Mouse (Mus musculus) hindbrain, embryonic 15.5 days (tissue): Measurements from ENCODE around the gene Aatk. TPM values are rescaled to one million over a fixed set of nuclear protein-coding genes. Genes with fewer than 3 reads are reported as not detected.
A peak's percentile ranks its signal among the peaks of the same experiment; 100 is the strongest.

ENCODE experiments used
- ATAC-seq: fragments of 200-750 bp; cut with Nextera tagmentation; 2 replicates; pipeline ENCODE4 v1.8.0; 2017; ENCODE audit warnings: low read depth, moderate number of reproducible peaks, moderate TSS enrichment; ENCODE audit not compliant: low FRiP score
- H3K27ac ChIP-seq: fragments of 300-500 bp; sonication (generic); replicated peaks from 2 replicates; pipeline ENCODE4 v1.5.1; 2015; ENCODE audit warnings: mild to moderate bottlenecking, inconsistent platforms
- H3K27me3 ChIP-seq: fragments of 300-500 bp; sonication (generic); 2 replicates; pipeline ENCODE4 v1.6.1; 2015; ENCODE audit warnings: control low read depth, inconsistent platforms
- H3K36me3 ChIP-seq: fragments of 300-500 bp; sonication (generic); 2 replicates; pipeline ENCODE4 v1.6.1; 2015; ENCODE audit warnings: control low read depth, inconsistent platforms
- H3K4me1 ChIP-seq: fragments of 300-500 bp; sonication (generic); replicated peaks from 2 replicates; pipeline ENCODE4 v1.6.1; 2015; ENCODE audit warnings: control low read depth, inconsistent platforms
- H3K4me2 ChIP-seq: fragments of 300-500 bp; sonication (generic); 2 replicates; pipeline ENCODE4 v1.6.1; 2015; ENCODE audit warnings: moderate library complexity, mild to moderate bottlenecking, inconsistent platforms
- H3K4me3 ChIP-seq: fragments of 300-500 bp; sonication (generic); 2 replicates; pipeline ENCODE4 v1.5.1; 2015; ENCODE audit warnings: mild to moderate bottlenecking, inconsistent platforms
- H3K9ac ChIP-seq: fragments of 300-500 bp; sonication (generic); 2 replicates; pipeline ENCODE4 v1.6.1; 2015; ENCODE audit warnings: inconsistent platforms
- H3K9me3 ChIP-seq: fragments of 300-500 bp; sonication (generic); 2 replicates; pipeline ENCODE4 v1.6.1; 2016; ENCODE audit warnings: control low read depth, inconsistent platforms
- WGBS: fragments of 180-500 bp; shearing (Covaris S2); methylation state at CpG from one replicate; pipeline ENCODE4 v1.1.7; 2015; 5-methylcytosine and 5-hydroxymethylcytosine counted together
- polyA plus RNA-seq: library from polyadenylated mRNA; unstranded; fragments of >200 nt; fragmentation: Nextera tagmentation; extraction: Ambion mirVana; gene quantifications from 2 replicates; pipeline ENCODE4 v1.2.1, GENCODE M21; 2015

Gene Aatk
- 45.7 and 47.5 TPM in 2 replicates for polyA plus RNA-seq

GRCm38 (mm10) chr11:120046553-120047191 lies at the start of gene Aatk:
Gene Aatk, minus strand, starts transcription at chr11:120047167.
- peak within 1 kb of the TSS; percentile 69 for H3K4me2 ChIP-seq
- peaks cover 66% of the 10 kb centered on the region for H3K4me1 ChIP-seq
- no peaks in the 10 kb centered on the region for H3K27me3 ChIP-seq
- peak within 1 kb of the TSS; percentile 88 for H3K9ac ChIP-seq
- peak within 1 kb of the TSS; percentile 76 for H3K4me3 ChIP-seq
- ATAC-seq = peak; percentile 14; the same call in 1 of the 2 replicates
- H3K36me3 ChIP-seq = no peaks in the 10 kb centered on the region
- H3K9me3 ChIP-seq = no peaks in the 10 kb centered on the region
- peak within 1 kb of the TSS; percentile 93 for H3K27ac ChIP-seq
- 1% methylated on average over 51 of the region's 63 CpGs for WGBS

- Histone ChIP-seq H3K27ac (no peak overlapping the region), H3K9me3 (no peaks in the 10 kb centered on the region), H3K27me3 (no peaks in the 10 kb centered on the region), H3K4me1 (peaks cover 7% of the 10 kb centered on the region), H3K9ac (no peak overlapping the region), H3K4me3 (no peak overlapping the region), H3K4me2 (no peak overlapping the region), H3K36me3 (peaks cover 33% of the 10 kb centered on the region)
- ATAC-seq = no peak
- WGBS = 79% methylated on average over 23 of the region's 23 CpGs
These were observed 46.0 kb upstream of the Aatk start for GRCm38 (mm10) chr11:120092817-120093591.

- WGBS = 93% methylated on average over 4 of the region's 4 CpGs
- peaks cover 33% of the 10 kb centered on the region for H3K36me3 ChIP-seq
- no peaks in the 10 kb centered on the region for H3K27me3 ChIP-seq
- H3K27ac ChIP-seq = no peak overlapping the region
- H3K9me3 ChIP-seq = no peaks in the 10 kb centered on the region
- H3K4me2 ChIP-seq = no peak overlapping the region
- no peak overlapping the region for H3K4me3 ChIP-seq
- H3K4me1 ChIP-seq = peaks cover 10% of the 10 kb centered on the region
- ATAC-seq = no peak
- H3K9ac ChIP-seq = no peak overlapping the region
These were observed 43.7 kb upstream of the Aatk start for GRCm38 (mm10) chr11:120090661-120091060.

GRCm38 (mm10) chr11:120086702-120087152 lies 39.8 kb upstream of the Aatk start, which contains the start of gene Cep131:
Gene Cep131, minus strand, starts transcription at chr11:120086827.
- Histone ChIP-seq H3K27me3 (no peaks in the 10 kb centered on the region), H3K36me3 (peaks cover 18% of the 10 kb centered on the region), H3K9me3 (no peaks in the 10 kb centered on the region), H3K27ac (peak within 1 kb of the TSS; percentile 89), H3K4me2 (peak within 1 kb of the TSS; percentile 73), H3K4me3 (peak within 1 kb of the TSS; percentile 89), H3K9ac (peak within 1 kb of the TSS; percentile 98), H3K4me1 (peaks cover 18% of the 10 kb centered on the region)
- WGBS = under 1% methylated on average over 41 of the region's 42 CpGs
- ATAC-seq = peak; percentile 99

GRCm38 (mm10) chr11:120085891-120086627 lies 39.1 kb upstream of the Aatk start:
- peaks cover 18% of the 10 kb centered on the region for H3K4me1 ChIP-seq
- H3K27me3 ChIP-seq = no peaks in the 10 kb centered on the region
- peak overlapping the region; percentile 98 for H3K9ac ChIP-seq
- peaks cover 12% of the 10 kb centered on the region for H3K36me3 ChIP-seq
- peak overlapping the region; percentile 73 for H3K4me2 ChIP-seq
- H3K9me3 ChIP-seq = no peaks in the 10 kb centered on the region
- H3K4me3 ChIP-seq = peak overlapping the region; percentile 89
- H3K27ac ChIP-seq = peak overlapping the region; percentile 89
- under 1% methylated on average over 23 of the region's 25 CpGs for whole genome bisulfite sequencing
- no peak; the same call in 1 of the 2 replicates for ATAC-seq

GRCm38 (mm10) chr11:120080282-120080681 lies 33.3 kb upstream of the Aatk start:
- Histone ChIP-seq H3K4me2 (no peak overlapping the region), H3K27me3 (no peaks in the 10 kb centered on the region), H3K27ac (no peak overlapping the region), H3K9ac (no peak overlapping the region), H3K4me3 (no peak overlapping the region), H3K36me3 (peaks cover 18% of the 10 kb centered on the region), H3K4me1 (peaks cover 5% of the 10 kb centered on the region), H3K9me3 (no peaks in the 10 kb centered on the region)
- no peak for ATAC-seq
- 95% methylated on average over 6 of the region's 6 CpGs for WGBS

GRCm38 (mm10) chr11:120076191-120076590 lies 29.2 kb upstream of the Aatk start:
- Histone ChIP-seq H3K4me2 (no peak overlapping the region), H3K27ac (no peak overlapping the region), H3K27me3 (no peaks in the 10 kb centered on the region), H3K36me3 (peaks cover 27% of the 10 kb centered on the region), H3K4me1 (no peaks in the 10 kb centered on the region), H3K9me3 (no peaks in the 10 kb centered on the region), H3K9ac (no peak overlapping the region), H3K4me3 (no peak overlapping the region)
- no peak for ATAC-seq
- 87% methylated on average over 3 of the region's 3 CpGs for WGBS

- H3K4me1 ChIP-seq = peaks cover 4% of the 10 kb centered on the region
- H3K9me3 ChIP-seq = no peaks in the 10 kb centered on the region
- no peak for ATAC-seq
- H3K9ac ChIP-seq = no peak overlapping the region
- WGBS = 93% methylated on average over 9 of the region's 9 CpGs
- H3K27ac ChIP-seq = no peak overlapping the region
- H3K4me2 ChIP-seq = no peak overlapping the region
- no peak overlapping the region for H3K4me3 ChIP-seq
- H3K27me3 ChIP-seq = no peaks in the 10 kb centered on the region
- peaks cover 35% of the 10 kb centered on the region for H3K36me3 ChIP-seq
These were observed 26.1 kb upstream of the Aatk start for GRCm38 (mm10) chr11:120072986-120073647.

GRCm38 (mm10) chr11:120071731-120072320 lies 24.9 kb upstream of the Aatk start:
- no peaks in the 10 kb centered on the region for H3K27me3 ChIP-seq
- peaks cover 39% of the 10 kb centered on the region for H3K36me3 ChIP-seq
- H3K27ac ChIP-seq = no peak overlapping the region
- H3K4me2 ChIP-seq = no peak overlapping the region
- H3K4me3 ChIP-seq = no peak overlapping the region
- no peaks in the 10 kb centered on the region for H3K9me3 ChIP-seq
- WGBS = 88% methylated on average over 7 of the region's 7 CpGs
- H3K4me1 ChIP-seq = peaks cover 4% of the 10 kb centered on the region
- H3K9ac ChIP-seq = no peak overlapping the region
- ATAC-seq = no peak

GRCm38 (mm10) chr11:120071065-120071464 lies 24.1 kb upstream of the Aatk start:
- Histone ChIP-seq H3K4me1 (peaks cover 4% of the 10 kb centered on the region), H3K9ac (no peak overlapping the region), H3K4me2 (no peak overlapping the region), H3K4me3 (no peak overlapping the region), H3K27me3 (no peaks in the 10 kb centered on the region), H3K27ac (no peak overlapping the region), H3K36me3 (peaks cover 32% of the 10 kb centered on the region), H3K9me3 (no peaks in the 10 kb centered on the region)
- 18% methylated on average over 12 of the region's 12 CpGs for WGBS
- ATAC-seq = no peak

GRCm38 (mm10) chr11:120070286-120070930 lies 23.4 kb upstream of the Aatk start:
- Histone ChIP-seq H3K36me3 (peaks cover 32% of the 10 kb centered on the region), H3K4me2 (no peak overlapping the region), H3K9ac (no peak overlapping the region), H3K4me1 (peaks cover 6% of the 10 kb centered on the region), H3K9me3 (no peaks in the 10 kb centered on the region), H3K27me3 (no peaks in the 10 kb centered on the region), H3K27ac (no peak overlapping the region), H3K4me3 (no peak overlapping the region)
- WGBS = 86% methylated on average over 27 of the region's 27 CpGs
- no peak for ATAC-seq
